Mouse (Mus musculus) heart, adult 2 months (tissue): Measurements from ENCODE around the gene Wtap. TPM values are rescaled to one million over a fixed set of nuclear protein-coding genes. Genes with fewer than 3 reads are reported as not detected.
"Not testable (repeated sequence)": the region's sequence is repeated elsewhere in the genome, so short reads cannot be mapped to it uniquely, and the experiment has no call there.

Source experiments
- DNase-seq, 2 experiments: peaks; one replicate each; pipeline ENCODE4 v3.0.0; 2021
- H3K27ac ChIP-seq: fragments of 200-600 bp; 2 replicates; pipeline ENCODE4 v1.8.1; 2022
- H3K27me3 ChIP-seq: fragments of 200-500 bp; 2 replicates; pipeline ENCODE4 v1.6.1; 2012; ENCODE audit warnings: mild to moderate bottlenecking, low read length, inconsistent platforms, mixed read lengths; ENCODE audit not compliant: control insufficient read depth, insufficient read depth
- H3K36me3 ChIP-seq: fragments of 200-500 bp; 2 replicates; pipeline ENCODE4 v1.6.1; 2012; ENCODE audit warnings: low read length, inconsistent platforms; ENCODE audit not compliant: control insufficient read depth, insufficient read depth
- H3K4me1 ChIP-seq: fragments of 200-500 bp; 2 replicates; pipeline ENCODE4 v1.6.1; 2011; ENCODE audit warnings: low read length; ENCODE audit not compliant: control insufficient read depth, insufficient read depth
- H3K4me3 ChIP-seq: fragments of 200-600 bp; 2 replicates; pipeline ENCODE4 v1.8.1; 2022
- H3K79me2 ChIP-seq: fragments of 200-500 bp; replicated peaks from 2 replicates; pipeline ENCODE4 v1.6.1; 2012; ENCODE audit warnings: mild to moderate bottlenecking, inconsistent platforms, low read length, moderate library complexity, mixed read lengths; ENCODE audit not compliant: control insufficient read depth, insufficient read depth
- H3K9ac ChIP-seq: fragments of 200-500 bp; 2 replicates; pipeline ENCODE4 v1.6.1; 2012; ENCODE audit warnings: low read depth, mild to moderate bottlenecking, control low read depth, inconsistent platforms, low read length, mixed read lengths
- CTCF ChIP-seq: fragments of 200-600 bp; IDR thresholded peaks from 2 replicates; pipeline ENCODE4 v1.8.1; 2022; ENCODE audit warnings: antibody characterized with exemption, mild to moderate bottlenecking, moderate library complexity
- EP300 ChIP-seq: fragments of 200-500 bp; IDR thresholded peaks from 2 replicates; pipeline ENCODE4 v1.6.1; 2011; ENCODE audit warnings: low read depth, low read length, control low read depth; ENCODE audit not compliant: insufficient read depth
- POLR2A ChIP-seq: fragments of 200-500 bp; IDR thresholded peaks from 2 replicates; pipeline ENCODE4 v1.6.1; 2011; ENCODE audit warnings: mild to moderate bottlenecking, low read depth, low read length, control low read depth; ENCODE audit not compliant: insufficient read depth
- WGBS: fragments of 180-500 bp; shearing (Covaris S2); methylation state at CpG from one replicate; pipeline ENCODE4 v1.1.7; 2018; 5-methylcytosine and 5-hydroxymethylcytosine counted together
- intact Hi-C: fragments of 180-260 bp; cut with DNase I; formaldehyde crosslinking; loops from one replicate; pipeline ENCODE4 v1.15.1; 2025
- polyA plus RNA-seq: library from polyadenylated mRNA; depleted of rRNA; stranded (reverse); fragments of >200 nt; gene quantifications from 2 replicates; pipeline ENCODE4 v1.2.3, GENCODE M21; 2012
- total RNA-seq, 2 experiments: library from RNA; stranded (reverse); gene quantifications; 2 replicates each; pipeline ENCODE4 v1.2.3; 2021

The Wtap gene
- total and polyA plus RNA-seq, 3 experiments = 12.3 to 34.0 (median 30.7) TPM

GRCm38 (mm10) chr17:12940151-12940805 is 53.7 kb downstream of the Wtap start, which contains the start of gene Acat3:
Gene Acat3, minus strand, starts transcription at chr17:12940600.
- Histone ChIP-seq H3K27ac (no peak within 1 kb of the TSS), H3K79me2 (no peaks in the 10 kb centered on the region), H3K9ac (no peak within 1 kb of the TSS), H3K27me3 (no peaks in the 10 kb centered on the region; the same call in 1 of the 2 replicates), H3K36me3 (no peaks in the 10 kb centered on the region), H3K4me3 (peak within 1 kb of the TSS; percentile 26; the same call in 1 of the 2 replicates), H3K4me1 (no peaks in the 10 kb centered on the region)
- intact Hi-C loops = no loop called here
- peak in 1 of 2 experiments; percentile 27 for DNase-seq
- TF ChIP-seq CTCF = no peak
- no peak for TF ChIP-seq EP300
- TF ChIP-seq POLR2A = no peak
- 8% methylated on average over 27 of the region's 27 CpGs for WGBS

DNA sequence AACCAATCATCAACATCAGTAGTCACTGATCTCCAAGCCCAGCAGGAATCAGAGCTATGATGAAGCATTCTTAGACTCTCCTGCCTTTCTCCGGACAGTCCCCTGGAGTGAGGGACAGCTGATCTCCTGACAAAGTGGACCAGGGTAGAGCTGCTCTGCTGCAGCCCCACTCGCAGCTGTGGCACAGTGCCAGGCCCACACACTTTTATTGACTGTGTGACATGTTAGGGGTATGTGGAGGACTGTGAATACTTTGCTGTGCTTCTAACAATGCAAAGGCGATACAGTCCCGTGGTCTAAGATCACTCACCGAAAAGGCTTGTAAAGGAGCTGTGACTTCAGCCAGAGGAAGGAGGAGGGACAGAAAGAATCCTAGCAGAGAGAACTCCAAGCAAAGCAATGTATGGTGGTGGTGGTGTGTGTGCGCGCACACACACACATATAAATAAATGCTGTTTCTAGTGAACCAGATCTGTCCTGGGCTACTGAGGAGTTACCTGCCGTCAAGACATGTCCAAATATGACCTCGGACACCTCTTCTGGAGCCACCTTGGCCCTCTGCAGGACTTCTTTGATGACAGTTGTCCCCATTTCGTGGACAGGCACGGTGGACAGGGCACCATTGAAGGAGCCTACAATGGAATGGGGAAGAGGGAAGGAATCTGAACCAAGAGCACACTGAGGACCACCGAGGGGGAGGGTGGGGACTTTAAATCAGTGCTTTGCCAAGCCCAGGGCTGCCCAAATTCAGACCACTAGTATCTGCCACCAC is 54.4 kb downstream of the Wtap start:
- WGBS = 49% methylated on average over 2 of the region's 12 CpGs
- H3K79me2 ChIP-seq, H3K4me1 ChIP-seq, H3K9ac ChIP-seq, H3K36me3 ChIP-seq, H3K27me3 ChIP-seq, intact Hi-C loops, DNase-seq, H3K4me3 ChIP-seq, H3K27ac ChIP-seq: not testable (repeated sequence)

DNA sequence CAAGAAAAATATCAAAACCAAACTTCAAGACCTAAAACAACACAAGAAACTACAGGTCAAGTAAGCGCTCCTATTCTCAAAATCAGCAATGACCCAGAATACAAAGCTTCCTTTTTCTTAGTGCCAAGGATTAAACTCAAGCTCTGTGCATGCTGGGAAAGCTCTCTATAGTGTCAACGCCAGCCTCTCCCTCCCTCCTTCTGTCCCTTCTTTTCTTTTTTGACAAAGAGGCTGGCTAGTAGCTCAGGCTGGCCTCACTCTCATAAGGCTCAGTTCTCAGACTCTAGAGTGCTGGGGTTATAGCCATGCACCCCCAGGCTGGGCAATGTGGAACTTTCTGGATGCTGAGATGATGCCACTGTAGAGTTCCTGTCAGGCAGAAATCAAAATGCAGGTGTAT is 55.9 kb downstream of the Wtap start:
- H3K4me3 ChIP-seq = no peak overlapping the region
- intact Hi-C loops = no loop called here

GRCm38 (mm10) chr17:12937412-12937970 is 56.5 kb downstream of the Wtap start:
- Histone ChIP-seq H3K9ac (no peak overlapping the region), H3K4me3 (no peak overlapping the region), H3K79me2 (no peaks in the 10 kb centered on the region), H3K36me3 (no peaks in the 10 kb centered on the region), H3K4me1 (no peaks in the 10 kb centered on the region), H3K27ac (no peak overlapping the region), H3K27me3 (no peaks in the 10 kb centered on the region; the same call in 1 of the 2 replicates)
- no peak for DNase-seq
- 77% methylated on average over 2 of the region's 2 CpGs for WGBS
- TF ChIP-seq CTCF (no peak), EP300 (no peak), POLR2A (no peak)
- intact Hi-C loops = no loop called here

More for the DNA sequence above, 55.9 kb downstream of the Wtap start:
- H3K36me3 ChIP-seq = no peaks in the 10 kb centered on the region
- H3K79me2 ChIP-seq = no peaks in the 10 kb centered on the region
- no peaks in the 10 kb centered on the region; the same call in 1 of the 2 replicates for H3K27me3 ChIP-seq
- DNase-seq = no peak
- no peak overlapping the region for H3K27ac ChIP-seq
- no peak overlapping the region for H3K9ac ChIP-seq
- 70% methylated on average over 2 of the region's 2 CpGs for WGBS
- TF ChIP-seq EP300 (no peak), CTCF (no peak), POLR2A (no peak)
- no peaks in the 10 kb centered on the region for H3K4me1 ChIP-seq

DNA sequence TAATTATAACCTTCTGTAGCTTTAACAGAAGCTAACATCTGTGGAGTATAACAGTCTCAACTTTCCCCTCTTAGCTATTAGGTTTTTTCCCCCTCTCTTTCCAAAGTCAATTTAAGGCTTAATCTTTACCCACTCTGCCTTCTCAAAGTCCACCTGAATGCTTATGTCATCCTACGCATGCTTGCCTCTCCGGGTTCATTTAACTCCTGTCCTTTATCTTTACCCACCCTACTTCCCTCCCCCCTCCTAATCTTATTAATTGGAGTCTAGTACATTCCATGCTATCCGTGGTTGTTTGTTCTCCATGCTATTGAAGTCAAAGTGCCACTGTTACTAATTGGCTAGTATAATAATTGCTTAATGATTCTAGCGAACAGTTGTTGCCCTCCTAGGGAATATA is 58.2 kb downstream of the Wtap start:
- Histone ChIP-seq H3K36me3 (no peaks in the 10 kb centered on the region), H3K27me3 (no peaks in the 10 kb centered on the region; the same call in 1 of the 2 replicates), H3K79me2 (no peaks in the 10 kb centered on the region), H3K4me3 (no peak overlapping the region), H3K4me1 (no peaks in the 10 kb centered on the region), H3K9ac (no peak overlapping the region), H3K27ac (no peak overlapping the region)
- intact Hi-C loops = no loop called here
- TF ChIP-seq CTCF = no peak
- no peak for TF ChIP-seq EP300
- TF ChIP-seq POLR2A = no peak
- WGBS = 60% methylated on average over 4 of the region's 4 CpGs
- DNase-seq = no peak

DNA sequence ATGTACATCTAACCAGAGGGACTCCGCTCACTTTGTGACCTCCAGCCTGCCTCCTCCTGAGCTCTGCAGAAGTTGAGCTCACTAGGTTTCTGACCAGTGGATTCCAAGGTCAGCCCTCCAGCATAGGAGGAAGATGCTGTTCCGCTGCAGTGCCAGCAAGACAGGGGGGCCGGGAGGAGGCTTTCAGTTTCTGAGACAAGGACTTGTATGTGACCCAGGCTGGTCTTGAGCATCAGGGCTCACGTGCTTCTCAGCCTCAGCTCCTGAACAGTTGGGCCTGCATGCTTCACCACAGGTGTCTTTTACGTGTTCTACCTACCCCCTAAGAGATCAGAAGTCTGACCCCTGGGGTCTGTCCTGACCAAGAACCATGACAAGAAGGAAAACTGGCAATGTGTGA is 62.4 kb downstream of the Wtap start:
- H3K4me1 ChIP-seq, intact Hi-C loops, H3K4me3 ChIP-seq, H3K9ac ChIP-seq, H3K79me2 ChIP-seq, H3K36me3 ChIP-seq, DNase-seq, H3K27me3 ChIP-seq, H3K27ac ChIP-seq: not testable (repeated sequence)
- WGBS = 94% methylated on average over 5 of the region's 5 CpGs
